Mouse (Mus musculus) MEL (cell line): ENCODE data around the gene Higd1c. TPM values are rescaled to one million over a fixed set of nuclear protein-coding genes. Genes with fewer than 3 reads are reported as not detected.
"Not testable (repeated sequence)": the region's sequence is repeated elsewhere in the genome, so short reads cannot be mapped to it uniquely, and the experiment has no call there.

Experiments used
- DNase-seq: peaks from one replicate; pipeline ENCODE4 v3.0.0; 2011; ENCODE audit warnings: low read depth, low spot score
- H3K27ac ChIP-seq: 2 replicates; pipeline ENCODE4 v1.5.1; 2012; ENCODE audit warnings: low read depth, mild to moderate bottlenecking, control low read depth, low read length, moderate library complexity; ENCODE audit not compliant: control insufficient read depth
- H3K27me3 ChIP-seq, 2 experiments: fragments of 150-350 bp in 1 of 2; sonication (generic) in 1 of 2; 2 replicates each; pipeline ENCODE4 v1.6.1; 2012; ENCODE audit warnings: low read length in 2 of 2, mild to moderate bottlenecking in 2 of 2, improper control_type of control experiment in 1 of 2, moderate library complexity in 1 of 2; ENCODE audit not compliant: insufficient read depth in 2 of 2, control insufficient read depth in 1 of 2
- H3K36me3 ChIP-seq, 2 experiments: 2 replicates each; pipeline ENCODE4 v1.6.1; 2012 to 2014; ENCODE audit warnings: low read length in 2 of 2, improper control_type of control experiment in 1 of 2, inconsistent platforms in 1 of 2, mild to moderate bottlenecking in 1 of 2; ENCODE audit not compliant: insufficient read depth in 2 of 2, control insufficient read depth in 1 of 2
- H3K4me1 ChIP-seq, 2 experiments: fragments of 150-350 bp in 1 of 2; sonication (generic) in 1 of 2; 2 replicates each; pipeline ENCODE4 v1.6.1; 2012; ENCODE audit warnings: low read length in 2 of 2, improper control_type of control experiment in 1 of 2, mild to moderate bottlenecking in 1 of 2; ENCODE audit not compliant: insufficient read depth in 2 of 2, control insufficient read depth in 1 of 2
- H3K4me3 ChIP-seq, 2 experiments: fragments of 150-350 bp in 1 of 2; sonication (generic) in 1 of 2; 2 replicates each; pipeline ENCODE4 v1.5.1; 2012; ENCODE audit warnings: low read depth in 2 of 2, low read length in 2 of 2, mild to moderate bottlenecking in 2 of 2, moderate library complexity in 2 of 2, control low read depth in 1 of 2, improper control_type of control experiment in 1 of 2; ENCODE audit not compliant: control insufficient read depth in 1 of 2, insufficient read depth in 1 of 2
- H3K79me2 ChIP-seq: 2 replicates; pipeline ENCODE4 v1.6.1; 2012; ENCODE audit warnings: mild to moderate bottlenecking, low read length, moderate library complexity; ENCODE audit not compliant: control insufficient read depth, poor library complexity, insufficient read depth
- H3K9ac ChIP-seq: 2 replicates; pipeline ENCODE4 v1.6.1; 2012; ENCODE audit warnings: low read depth, mild to moderate bottlenecking, control low read depth, low read length, moderate library complexity; ENCODE audit not compliant: control insufficient read depth, poor library complexity, severe bottlenecking
- H3K9me3 ChIP-seq: fragments of 150-350 bp; sonication (generic); replicated peaks from 2 replicates; pipeline ENCODE4 v1.6.1; 2012; ENCODE audit warnings: mild to moderate bottlenecking, low read length, improper control_type of control experiment, moderate library complexity; ENCODE audit not compliant: insufficient read depth
- BHLHE40 ChIP-seq: IDR thresholded peaks from 2 replicates; pipeline ENCODE4 v1.6.1; 2012; ENCODE audit warnings: low read depth, mild to moderate bottlenecking, inconsistent platforms, low read length, improper control_type of control experiment, borderline replicate concordance
- CHD1 ChIP-seq: IDR thresholded peaks from 2 replicates; pipeline ENCODE4 v1.6.1; 2012; ENCODE audit warnings: low read depth, mild to moderate bottlenecking, inconsistent platforms, low read length, improper control_type of control experiment
- CTCF ChIP-seq, 3 experiments: IDR thresholded peaks in 2 of 3; conservative IDR thresholded peaks in 1 of 3; 2 replicates each; pipeline ENCODE4 v1.5.1; 2011 to 2012; ENCODE audit warnings: low read length in 3 of 3, low read depth in 2 of 3, mild to moderate bottlenecking in 2 of 3, improper control_type of control experiment in 1 of 3, inconsistent platforms in 1 of 3, mixed read lengths in 1 of 3, moderate library complexity in 1 of 3; ENCODE audit not compliant: control insufficient read depth in 1 of 3, insufficient read depth in 1 of 3, poor library complexity in 1 of 3, severe bottlenecking in 1 of 3
- MXI1 ChIP-seq: IDR thresholded peaks from 2 replicates; pipeline ENCODE4 v1.6.1; 2011; ENCODE audit warnings: mild to moderate bottlenecking, low read depth, low read length, improper control_type of control experiment
- MYC ChIP-seq: IDR thresholded peaks from 2 replicates; pipeline ENCODE4 v1.6.1; 2011; ENCODE audit warnings: low read depth, mild to moderate bottlenecking, low read length, improper control_type of control experiment, moderate library complexity
- NRF1 ChIP-seq: IDR thresholded peaks from 2 replicates; pipeline ENCODE4 v1.6.1; 2014; ENCODE audit warnings: low read depth, mild to moderate bottlenecking, inconsistent platforms, low read length, improper control_type of control experiment, moderate library complexity; ENCODE audit not compliant: poor library complexity, insufficient read depth, severe bottlenecking
- POLR2A ChIP-seq, 2 experiments: IDR thresholded peaks; 2 replicates each; pipeline ENCODE4 v1.6.1; 2011 to 2012; ENCODE audit warnings: low read length in 2 of 2, mild to moderate bottlenecking in 2 of 2, control low read depth in 1 of 2, improper control_type of control experiment in 1 of 2, low read depth in 1 of 2, moderate library complexity in 1 of 2; ENCODE audit not compliant: control insufficient read depth in 1 of 2, insufficient read depth in 1 of 2, poor library complexity in 1 of 2
- RAD21 ChIP-seq: IDR thresholded peaks from 2 replicates; pipeline ENCODE4 v1.6.1; 2011; ENCODE audit warnings: mild to moderate bottlenecking, low read depth, low read length, improper control_type of control experiment
- SMC3 ChIP-seq: IDR thresholded peaks from 2 replicates; pipeline ENCODE4 v1.6.1; 2011; ENCODE audit warnings: low read depth, low read length, improper control_type of control experiment
- TAL1 ChIP-seq: IDR thresholded peaks from 2 replicates; pipeline ENCODE4 v1.6.1; 2012; ENCODE audit warnings: mild to moderate bottlenecking, inconsistent platforms, low read length, moderate library complexity, mixed read lengths
- USF2 ChIP-seq, 2 experiments: IDR thresholded peaks; 2 replicates each; pipeline ENCODE4 v1.6.1; 2011 to 2012; ENCODE audit warnings: improper control_type of control experiment in 2 of 2, low read length in 2 of 2, borderline replicate concordance in 1 of 2, inconsistent platforms in 1 of 2, low read depth in 1 of 2, mild to moderate bottlenecking in 1 of 2; ENCODE audit not compliant: insufficient read depth in 1 of 2
- ZC3H11A ChIP-seq: IDR thresholded peaks from 2 replicates; pipeline ENCODE4 v1.6.1; 2012; ENCODE audit warnings: low read depth, mild to moderate bottlenecking, inconsistent platforms, low read length, improper control_type of control experiment
- ZKSCAN1 ChIP-seq: IDR thresholded peaks from 2 replicates; pipeline ENCODE4 v1.6.1; 2012; ENCODE audit warnings: low read depth, mild to moderate bottlenecking, inconsistent platforms, low read length, improper control_type of control experiment, moderate library complexity
- ZNF384 ChIP-seq: IDR thresholded peaks from 2 replicates; pipeline ENCODE4 v1.6.1; 2012; ENCODE audit warnings: low read depth, mild to moderate bottlenecking, inconsistent platforms, low read length, improper control_type of control experiment
- polyA plus RNA-seq, 2 experiments: library from polyadenylated mRNA; stranded (reverse) in 1 of 2; unstranded in 1 of 2; fragments of >175 nt in 1 of 2; fragments of >200 nt in 1 of 2; gene quantifications; 2 replicates each; pipeline versions ENCODE4 v1.2.1 to v1.2.4; 2012; ENCODE audit warnings: low replicate concordance in 2 of 2, low read depth in 1 of 2; ENCODE audit not compliant: insufficient read length in 2 of 2, insufficient read depth in 1 of 2, missing spikeins in 1 of 2
- total RNA-seq: library from RNA; depleted of rRNA; stranded (reverse); fragments of 300-350 nt; gene quantifications from 2 replicates; pipeline ENCODE4 v1.2.3, GENCODE M21; 2012

The Higd1c gene
- total and polyA plus RNA-seq, 3 experiments = not detected

DNA sequence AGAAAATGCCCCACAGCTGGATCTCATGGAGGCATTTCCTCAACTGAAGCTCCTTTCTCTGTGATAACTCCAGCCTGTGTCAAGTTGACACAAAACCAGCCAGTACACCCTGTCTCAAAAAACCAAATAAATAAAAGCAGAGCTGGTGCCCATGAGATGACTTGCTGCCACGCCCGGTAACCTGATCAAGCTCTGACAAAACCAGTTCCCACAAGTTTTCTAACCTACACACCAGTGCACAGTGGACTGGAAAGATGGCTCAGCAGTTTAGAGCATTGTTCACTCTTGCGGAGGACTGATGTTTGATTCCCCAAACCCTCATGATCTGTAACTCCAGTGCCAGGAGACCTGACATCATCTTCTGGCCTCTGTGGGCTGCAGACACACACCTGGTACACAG, 39.1 kb upstream of the Higd1c start:
- no peaks in the 10 kb centered on the region for H3K9me3 ChIP-seq
- H3K4me1 ChIP-seq = peaks cover 0 to 10% of the 10 kb centered on the region in 2 experiments; a peak in 2 of 4 replicates
- H3K4me3 ChIP-seq = no peak overlapping the region
- H3K36me3 ChIP-seq = peaks cover 0 to 4% of the 10 kb centered on the region in 2 experiments; a peak in 2 of 4 replicates
- no peak overlapping the region for H3K27ac ChIP-seq
- TF ChIP-seq MXI1 = no peak
- no peak for TF ChIP-seq ZNF384
- TF ChIP-seq ZKSCAN1 = no peak
- TF ChIP-seq SMC3 = no peak
- TF ChIP-seq POLR2A (IDR thresholded peaks at IDR 0.05; ENCODE audit: control insufficient read depth in 1 of 2, insufficient read depth in 1 of 2, low read depth in 1 of 2, low read length in 2 of 2, poor library complexity in 1 of 2) = no peak
- TF ChIP-seq TAL1 = no peak
- TF ChIP-seq CHD1 = no peak
- TF ChIP-seq MYC = no peak
- TF ChIP-seq NRF1 = no peak
- TF ChIP-seq BHLHE40 = no peak
- TF ChIP-seq USF2 (IDR thresholded peaks at IDR 0.05; ENCODE audit: borderline replicate concordance in 1 of 2, insufficient read depth in 1 of 2, low read depth in 1 of 2, low read length in 2 of 2) = no peak
- no peak for TF ChIP-seq ZC3H11A
- no peaks in the 10 kb centered on the region for H3K79me2 ChIP-seq
- no peak overlapping the region for H3K9ac ChIP-seq
- peak; percentile 49 for DNase-seq
- no peaks in the 10 kb centered on the region for H3K27me3 ChIP-seq

DNA sequence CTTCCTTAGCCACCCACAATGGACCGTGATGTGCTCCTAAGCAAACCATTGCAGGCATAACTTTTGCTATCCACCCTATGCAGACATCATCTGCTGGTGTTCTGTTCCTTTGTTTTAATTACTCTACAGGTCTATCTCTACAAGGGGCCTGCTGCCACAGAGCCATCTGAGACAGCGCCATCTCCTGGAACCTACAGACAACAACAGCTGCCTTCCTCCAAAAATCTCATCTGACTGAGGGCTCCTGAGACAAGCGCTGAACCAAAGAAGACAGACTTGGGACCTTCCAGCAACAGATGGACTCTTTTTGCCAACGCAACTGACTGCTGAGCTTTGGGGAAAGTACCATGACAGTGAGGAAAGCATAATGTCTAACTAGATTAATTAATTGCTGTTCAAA, 36.3 kb upstream of the Higd1c start:
- not testable (repeated sequence) for H3K79me2 ChIP-seq, H3K27ac ChIP-seq, H3K4me3 ChIP-seq, H3K9me3 ChIP-seq, H3K36me3 ChIP-seq
- TF ChIP-seq ZC3H11A (peak; percentile 31), SMC3 (peak; percentile 58), CTCF (IDR thresholded peaks at IDR 0.05 in 2 of 3, conservative IDR thresholded peaks at IDR 0.05 in 1 of 3; ENCODE audit: control insufficient read depth in 1 of 3, insufficient read depth in 1 of 3, low read depth in 2 of 3, low read length in 3 of 3, poor library complexity in 1 of 3, severe bottlenecking in 1 of 3) (peak; percentile 45 to 66 (median 49)), RAD21 (peak; percentile 29)
- TF ChIP-seq, all 39 proteins: peak for 4; not testable (repeated sequence) for 35
- not testable (repeated sequence) for H3K9ac ChIP-seq, H3K27me3 ChIP-seq
- peak; percentile 75 for DNase-seq
- peaks cover 3 to 15% of the 10 kb centered on the region in 2 experiments for H3K4me1 ChIP-seq

DNA sequence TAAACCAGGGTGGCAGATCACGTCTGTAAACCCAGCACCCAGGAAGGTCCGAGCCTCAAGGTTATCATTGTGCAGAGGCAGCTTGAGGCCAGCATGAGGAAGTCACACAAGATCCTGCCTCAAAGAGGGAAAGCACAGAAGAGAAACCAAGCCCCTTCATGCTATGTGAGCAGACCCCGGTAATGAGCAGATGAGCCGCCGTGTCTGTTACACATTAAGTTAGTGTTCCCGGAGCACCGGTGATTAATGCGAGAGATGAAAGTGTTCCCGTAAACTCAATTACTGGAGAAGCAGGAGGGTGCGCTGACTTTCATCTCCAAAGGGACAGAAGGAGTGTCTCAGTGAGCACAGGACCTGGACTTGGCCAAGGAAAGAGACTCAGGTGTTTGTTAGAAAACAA, 35.0 kb upstream of the Higd1c start:
- H3K4me3 ChIP-seq, H3K4me1 ChIP-seq, H3K9ac ChIP-seq, H3K36me3 ChIP-seq, H3K27ac ChIP-seq, DNase-seq, H3K9me3 ChIP-seq, H3K79me2 ChIP-seq, H3K27me3 ChIP-seq: not testable (repeated sequence)
